Mouse (Mus musculus): ENCODE results near the gene Gm7137.

GRCm38 (mm10) chr10:77826951-77827350, 39.0 kb upstream of the Gm7137 start, which contains the start of gene Krtap10-4:
- TF ChIP-seq CTCF (IDR thresholded peaks at IDR 0.05; ENCODE audit: low read depth, low read length) = no peak
- TF ChIP-seq TAL1 (conservative IDR thresholded peaks at IDR 0.05; ENCODE audit: low read depth, low read length) = no peak
- TF ChIP-seq GATA1 (IDR thresholded peaks at IDR 0.05; ENCODE audit: borderline replicate concordance, low read length) = no peak
- no peak for TF ChIP-seq GATA2 (IDR thresholded peaks at IDR 0.05; ENCODE audit: borderline replicate concordance, low read depth, low read length)
- no peak for TF ChIP-seq POLR2AphosphoS5 (IDR thresholded peaks at IDR 0.05; ENCODE audit: insufficient replicate concordance, low read depth, low read length)
